Mouse (Mus musculus) heart, embryonic 15.5 days (tissue): ENCODE results near the gene 5830411N06Rik. TPM values are rescaled to one million over a fixed set of nuclear protein-coding genes. Genes with fewer than 3 reads are reported as not detected.

Experiments
- polyA plus RNA-seq: library from polyadenylated mRNA; unstranded; fragments of >200 nt; fragmentation: Nextera tagmentation; extraction: Ambion mirVana; gene quantifications from 2 replicates; pipeline ENCODE4 v1.2.1, GENCODE M21; 2015

The 5830411N06Rik gene
- polyA plus RNA-seq, 1 experiment from 2014 or later: 0.04 TPM

Other genes starting within 250 kb of the 5830411N06Rik start
- 27.6 and 32.0 TPM in 2 replicates for gene Zfp511, start 210.9 kb upstream of the 5830411N06Rik start, polyA plus RNA-seq
- 27.4 and 37.0 TPM in 2 replicates for gene Tubgcp2, start 210.6 kb upstream of the 5830411N06Rik start, polyA plus RNA-seq
- not detected in 2 replicates for gene Msx3, start 198.2 kb upstream of the 5830411N06Rik start, polyA plus RNA-seq
- 0.45 and 0.67 TPM in 2 replicates for gene Caly, start 164.7 kb upstream of the 5830411N06Rik start, polyA plus RNA-seq
- gene Prap1, start 153.9 kb upstream of the 5830411N06Rik start, polyA plus RNA-seq: 0.29 TPM in 1 of 2 replicates, not detected in the other
- 79.5 and 107 TPM in 2 replicates for gene Fuom, start 144.8 kb upstream of the 5830411N06Rik start, polyA plus RNA-seq
- 11.1 and 11.7 TPM in 2 replicates for gene Paox, start 131.5 kb upstream of the 5830411N06Rik start, polyA plus RNA-seq
- 192 and 217 TPM in 2 replicates for gene Echs1, start 130.8 kb upstream of the 5830411N06Rik start, polyA plus RNA-seq
- 27.8 and 33.4 TPM in 2 replicates for gene Mtg1, start 109.7 kb upstream of the 5830411N06Rik start, polyA plus RNA-seq
- gene Sprn, start 92.4 kb upstream of the 5830411N06Rik start, polyA plus RNA-seq: 0.05 and 0.36 TPM in 2 replicates
- not detected in 2 replicates for gene Olfr522, start 82.5 kb upstream of the 5830411N06Rik start, polyA plus RNA-seq
- not detected in 2 replicates for gene Olfr523, start 74.1 kb upstream of the 5830411N06Rik start, polyA plus RNA-seq
- gene Olfr524, start 41.3 kb upstream of the 5830411N06Rik start, polyA plus RNA-seq: 0.06 and 0.42 TPM in 2 replicates
- 0.87 and 8.2 TPM in 2 replicates for gene Cd163l1, start 29.0 kb upstream of the 5830411N06Rik start, polyA plus RNA-seq
- not detected in 2 replicates for gene Olfr525, start 73.6 kb downstream of the 5830411N06Rik start, polyA plus RNA-seq
- gene Olfr527, start 86.7 kb downstream of the 5830411N06Rik start, polyA plus RNA-seq: not detected in 2 replicates
- not detected in 2 replicates for gene Olfr60, start 114.4 kb downstream of the 5830411N06Rik start, polyA plus RNA-seq
- not detected in 2 replicates for gene Olfr530, start 129.0 kb downstream of the 5830411N06Rik start, polyA plus RNA-seq
- gene Olfr531, start 155.6 kb downstream of the 5830411N06Rik start, polyA plus RNA-seq: not detected in 2 replicates
- not detected in 2 replicates for gene Olfr532, start 174.4 kb downstream of the 5830411N06Rik start, polyA plus RNA-seq
- gene Olfr533, start 216.1 kb downstream of the 5830411N06Rik start, polyA plus RNA-seq: not detected in 2 replicates
- gene Olfr535, start 236.9 kb downstream of the 5830411N06Rik start, polyA plus RNA-seq: not detected in 2 replicates